Mouse (Mus musculus) v-Abl transformed pro-B cells (cell line): ENCODE results near the gene Shcbp1l.

ENCODE experiments used
- in situ Hi-C, 2 experiments: fragments of 400-800 bp; cut with MboI; formaldehyde crosslinking; loops; one replicate each; pipeline ENCODE4 v1.15.1; 2025; ENCODE audit not compliant: unreplicated experiment in 2 of 2

Shcbp1l gene

DNA sequence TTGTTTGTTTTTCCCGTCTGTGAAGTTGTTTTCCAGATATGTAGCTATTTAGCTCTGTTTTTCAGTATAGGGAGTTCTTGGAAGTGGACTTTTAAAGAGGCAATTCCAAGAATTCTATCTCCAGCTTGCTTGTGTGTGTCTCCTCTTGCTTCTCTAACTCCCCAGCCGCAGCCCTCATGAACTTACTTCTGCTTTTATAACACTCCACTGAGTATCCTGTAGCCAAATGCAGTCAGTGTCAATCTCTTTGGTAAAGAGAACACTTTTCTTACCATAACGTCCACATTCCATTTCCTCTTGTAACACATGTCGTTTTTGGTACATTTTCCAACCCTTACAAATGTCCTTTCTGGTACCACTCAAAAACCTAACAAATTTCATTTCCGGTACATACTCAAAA lies 9.2 kb upstream of the Shcbp1l start:
- in situ Hi-C loops = loop anchor here (25.0 kb wide), 2 partner anchors 503 to 878 kb away; partner anchors contain the start of gene Smg7 (in 1 of the 2)

GRCm38 (mm10) chr1:153416271-153416832 lies 8.6 kb upstream of the Shcbp1l start:
- in situ Hi-C loops = loop anchor here (25.0 kb wide), 2 partner anchors 504 to 879 kb away; partner anchors contain the start of gene Smg7 (in 1 of the 2)

DNA sequence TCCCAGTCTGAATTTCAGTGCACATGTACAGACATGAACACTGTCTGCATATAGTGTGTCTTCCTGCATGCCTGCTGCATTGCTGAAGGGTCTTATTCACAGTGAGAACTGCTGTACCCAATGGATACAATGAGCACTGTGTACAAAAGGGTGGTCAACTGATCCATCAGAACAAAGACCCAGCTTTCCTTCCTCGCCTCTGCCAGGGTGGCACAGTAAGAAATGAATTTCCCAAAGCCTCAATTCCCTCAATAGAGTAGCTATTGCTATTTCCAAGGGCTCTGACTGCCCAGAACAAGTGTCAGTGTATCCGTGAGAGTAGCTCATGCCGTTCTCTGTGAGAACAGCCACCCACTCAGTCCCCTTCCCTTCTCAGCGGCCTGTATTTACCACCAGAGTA lies 7.2 kb upstream of the Shcbp1l start:
- in situ Hi-C loops = loop anchor here (25.0 kb wide), 2 partner anchors 506 to 881 kb away; partner anchors contain the start of gene Smg7 (in 1 of the 2)

GRCm38 (mm10) chr1:153424271-153424670 lies 691 bp upstream of the Shcbp1l start:
- in situ Hi-C loops = loop anchor here (25.0 kb wide), 2 partner anchors 512 to 887 kb away; partner anchors contain the start of gene Smg7 (in 1 of the 2)

DNA sequence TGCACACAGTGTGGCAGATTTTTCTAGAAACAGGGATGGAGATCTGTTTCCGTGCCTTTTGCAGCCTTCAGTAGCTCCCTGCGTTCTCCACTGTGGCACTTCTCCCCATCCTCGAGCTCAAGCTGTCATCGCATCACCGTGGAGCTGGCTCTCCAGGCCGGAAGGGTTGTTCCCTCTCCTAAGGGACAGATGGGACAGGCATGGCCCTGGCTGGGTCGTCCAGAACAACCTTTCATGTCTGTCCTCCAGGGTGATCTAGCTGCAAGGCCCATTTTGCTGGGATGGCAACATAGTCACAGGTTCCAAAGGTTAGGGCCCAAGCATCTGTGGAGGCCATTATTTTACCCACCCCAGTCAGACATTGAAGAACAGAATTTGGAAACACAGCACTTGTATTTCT lies 6.2 kb downstream of the Shcbp1l start:
- in situ Hi-C loops = no loop called here

DNA sequence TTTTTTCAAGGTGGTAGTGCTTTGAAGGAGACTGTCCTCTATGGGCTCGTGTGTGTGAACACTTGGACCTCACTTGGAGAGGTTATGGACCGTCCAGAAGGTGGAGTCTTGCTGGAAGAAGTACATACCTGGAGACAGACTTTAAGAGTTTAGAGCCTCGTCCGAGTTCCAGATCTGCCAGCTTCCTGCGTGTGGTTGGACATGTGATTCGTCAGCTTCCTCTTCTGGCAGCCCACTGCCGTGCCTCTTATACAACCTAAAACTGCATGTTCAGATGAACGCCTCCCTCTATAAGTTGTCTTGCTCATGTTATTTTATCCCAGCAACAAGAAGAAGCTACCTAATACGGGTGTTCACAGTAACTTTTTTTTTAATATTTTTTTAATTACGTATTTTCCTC lies 6.7 kb downstream of the Shcbp1l start:
- in situ Hi-C loops = no loop called here

GRCm38 (mm10) chr1:153432329-153432728 lies 7.4 kb downstream of the Shcbp1l start:
- in situ Hi-C loops = no loop called here

DNA sequence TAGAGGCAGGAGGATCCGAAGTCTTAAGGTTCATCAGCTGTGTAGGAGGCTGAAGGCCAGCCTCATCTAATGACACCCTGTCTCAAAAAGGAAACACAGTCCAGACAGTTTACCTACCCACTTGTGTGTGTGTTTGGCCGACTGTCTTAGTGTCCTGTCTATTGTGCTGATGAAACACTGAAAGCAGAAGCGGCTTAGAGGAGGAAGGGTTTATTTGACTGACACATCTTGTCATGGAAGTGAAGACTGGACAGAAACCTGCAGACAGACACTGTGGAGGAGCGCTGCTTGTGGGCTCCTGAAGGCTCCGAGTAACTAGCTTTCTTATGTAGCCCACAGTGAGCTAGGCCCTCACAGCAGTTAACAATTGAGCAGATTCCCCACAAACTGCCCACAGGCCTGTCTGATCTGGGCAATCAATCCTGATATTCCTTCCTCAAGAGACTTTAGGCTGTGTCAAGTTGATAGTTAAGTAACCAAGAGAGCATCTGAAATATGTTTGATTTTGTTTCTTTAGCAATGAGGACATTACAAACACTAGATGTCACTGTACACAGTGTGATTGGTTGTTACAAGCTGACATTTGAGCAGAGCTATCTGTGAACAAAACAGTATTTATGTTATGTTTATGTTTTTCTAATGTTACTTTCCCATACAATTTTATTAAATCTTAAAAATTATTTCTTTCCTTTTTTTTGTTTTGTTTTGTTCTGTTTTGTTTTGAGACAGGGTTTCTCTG lies 9.1 kb downstream of the Shcbp1l start:
- in situ Hi-C loops = no loop called here

DNA sequence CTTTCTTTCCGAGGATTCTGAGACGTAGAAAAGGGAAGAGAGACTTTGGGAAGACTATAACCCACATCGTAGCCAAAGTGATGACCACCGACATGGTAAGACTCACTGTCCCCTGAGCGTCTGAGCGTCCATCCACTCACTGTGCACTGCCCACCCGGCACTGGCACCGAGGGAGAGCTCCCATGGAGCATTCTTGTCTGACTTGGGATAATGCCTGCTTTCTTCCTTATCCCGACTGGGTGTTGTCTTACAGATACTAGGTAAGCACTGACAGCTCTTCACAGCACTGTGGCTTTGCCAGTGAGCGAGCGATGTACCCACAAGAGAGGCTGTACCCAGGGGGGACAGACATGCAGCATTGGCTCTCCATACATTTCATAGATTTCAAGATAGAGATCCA lies 12.6 kb downstream of the Shcbp1l start:
- in situ Hi-C loops = no loop called here

DNA sequence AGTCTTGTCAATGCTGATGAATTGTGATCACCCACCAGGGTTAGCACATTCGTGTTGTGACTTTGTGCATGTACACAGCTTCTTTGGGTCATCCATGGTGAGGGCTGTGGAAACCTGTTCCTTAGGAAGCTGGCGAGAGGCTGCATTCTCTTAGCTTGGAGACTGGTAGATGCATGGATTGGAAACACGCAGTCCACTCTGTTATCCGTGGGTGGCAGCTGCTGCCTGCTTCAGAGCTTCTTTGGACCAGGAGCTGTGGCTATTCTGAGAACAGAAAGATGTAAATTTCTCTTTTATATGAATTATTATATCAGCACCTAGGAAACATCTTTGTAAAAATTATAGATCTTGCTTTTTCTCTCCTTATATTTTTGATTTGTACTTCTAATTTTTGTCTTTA lies 15.8 kb downstream of the Shcbp1l start:
- in situ Hi-C loops = no loop called here

DNA sequence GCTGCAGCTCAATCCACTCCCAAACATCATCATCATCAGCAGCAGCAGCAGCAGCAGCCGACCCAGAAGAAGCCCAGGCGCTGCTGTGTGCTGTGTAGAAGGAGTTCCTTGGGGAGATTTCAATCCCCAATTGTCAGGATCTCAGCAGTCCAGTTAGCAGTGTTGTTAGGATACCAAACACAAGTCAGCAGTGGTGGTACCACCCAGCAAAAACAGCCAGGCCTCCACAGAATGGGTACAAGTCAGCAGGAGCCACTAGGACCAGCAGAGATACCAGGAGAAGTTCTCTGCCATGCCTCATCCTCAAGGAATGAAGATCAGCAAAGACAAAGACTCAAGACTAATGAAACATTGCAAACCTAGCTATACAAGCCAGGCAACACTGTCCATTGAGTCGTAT lies 16.7 kb downstream of the Shcbp1l start:
- in situ Hi-C loops = no loop called here

DNA sequence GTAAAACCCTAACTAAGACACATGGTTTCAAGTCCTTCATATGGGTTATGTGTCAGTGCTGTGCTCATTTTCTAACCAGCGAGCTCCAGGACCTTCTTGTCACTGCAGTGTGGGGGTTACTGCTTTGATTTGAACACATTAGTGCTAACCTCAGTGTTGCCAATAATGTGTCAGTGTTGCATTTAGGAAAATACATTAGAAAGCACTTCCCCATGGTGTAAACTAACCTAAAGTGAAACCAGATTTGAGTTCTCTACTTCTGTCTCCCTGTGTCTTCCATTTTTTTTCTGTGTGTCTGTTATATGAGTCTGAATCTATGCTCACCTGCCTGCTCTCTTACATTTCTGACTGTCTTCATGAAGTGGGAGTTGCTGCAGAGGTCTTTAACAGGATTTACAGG lies 18.1 kb downstream of the Shcbp1l start:
- in situ Hi-C loops = no loop called here

- in situ Hi-C loops = no loop called here
Observed at GRCm38 (mm10) chr1:153443632-153444031, 18.7 kb downstream of the Shcbp1l start.

DNA sequence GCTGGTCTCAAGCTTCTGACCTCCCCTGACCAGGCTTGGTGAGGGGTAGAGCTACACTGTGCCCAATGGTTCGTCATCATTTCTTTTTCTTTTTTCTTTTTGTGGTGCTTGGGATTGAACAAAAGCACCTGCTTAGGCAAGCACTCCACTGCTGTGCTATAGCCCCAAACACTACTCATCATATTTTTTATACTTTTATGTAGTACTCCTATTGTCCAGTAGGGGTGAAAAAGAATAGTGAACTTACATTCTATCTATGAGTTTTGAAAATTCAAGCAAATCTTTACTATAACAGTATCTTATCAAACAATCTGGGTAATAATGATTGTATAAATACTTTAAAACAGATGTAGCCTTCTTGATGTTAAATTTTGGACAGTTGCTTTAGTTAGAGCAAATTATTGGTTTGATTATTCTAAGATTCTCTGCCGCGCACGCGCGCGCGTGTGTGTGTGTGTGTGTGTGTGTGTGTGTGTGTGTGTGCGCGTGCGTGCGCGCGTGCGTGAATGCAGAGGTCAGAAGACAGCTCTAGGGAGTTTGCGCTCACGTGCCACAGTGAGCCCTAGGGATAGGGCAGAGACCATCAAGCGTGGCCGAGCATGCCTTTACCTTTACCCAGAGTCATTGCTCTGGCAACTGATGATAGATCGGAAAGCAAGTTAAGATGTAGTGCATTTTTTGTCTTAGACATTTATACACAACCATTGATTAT lies 21.3 kb downstream of the Shcbp1l start:
- in situ Hi-C loops = no loop called here

- in situ Hi-C loops = loop anchor here (5.0 to 25.0 kb wide), 6 partner anchors 44 to 1664 kb away; no protein-coding TSS in a partner anchor
Observed at GRCm38 (mm10) chr1:153451237-153452154, 26.5 kb downstream of the Shcbp1l start.

GRCm38 (mm10) chr1:153453146-153453642 lies 28.2 kb downstream of the Shcbp1l start:
- in situ Hi-C loops = loop anchor here (5.0 to 25.0 kb wide), 6 partner anchors 46 to 1666 kb away; no protein-coding TSS in a partner anchor

DNA sequence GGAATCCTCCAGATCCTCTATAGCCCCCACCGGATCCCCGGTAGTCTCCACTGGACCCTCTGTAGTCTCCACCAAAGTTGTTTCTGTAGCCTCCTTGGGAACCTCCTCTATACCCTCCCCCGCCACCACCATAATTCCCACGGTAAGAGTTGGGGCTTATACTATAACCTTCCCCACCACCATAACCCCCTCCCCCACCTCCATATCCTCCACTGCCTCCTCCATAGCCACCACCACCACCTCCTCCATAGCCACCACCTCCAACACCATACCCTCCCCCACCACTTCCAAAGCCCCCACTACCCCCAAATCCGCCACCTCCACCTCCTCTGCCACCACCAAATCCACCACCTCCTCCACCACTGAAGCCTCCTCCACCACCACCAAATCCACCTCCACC lies 31.2 kb downstream of the Shcbp1l start:
- in situ Hi-C loops = loop anchor here (10.0 to 25.0 kb wide), 4 partner anchors 51 to 1669 kb away; no protein-coding TSS in a partner anchor

- in situ Hi-C loops = loop anchor here (5.0 to 25.0 kb wide), 5 partner anchors 604 to 1674 kb away; no protein-coding TSS in a partner anchor
Observed at GRCm38 (mm10) chr1:153461796-153462195, 36.8 kb downstream of the Shcbp1l start.

- in situ Hi-C loops = no loop called here
Observed at GRCm38 (mm10) chr1:153479296-153479695, 54.3 kb downstream of the Shcbp1l start.
